Mouse (Mus musculus) neural tube, embryonic 10.5 days (tissue): Measurements from ENCODE around the gene Fam243.

Experiments used
- DNase-seq: peaks from one replicate; pipeline ENCODE4 v3.0.0-alpha.2; 2017; ENCODE audit warnings: low spot score; ENCODE audit errors: extremely low spot score

Gene Fam243

GRCm38 (mm10) chr16:92320361-92320760 is 880 bp downstream of the Fam243 start:
- no peak for DNase-seq

- no peak for DNase-seq
These were observed 1.7 kb downstream of the Fam243 start for GRCm38 (mm10) chr16:92319353-92320109.

- no peak for DNase-seq
These were observed 5.0 kb downstream of the Fam243 start for GRCm38 (mm10) chr16:92316049-92316738.

GRCm38 (mm10) chr16:92313953-92314741 is 7.1 kb downstream of the Fam243 start:
- peak; percentile 51 for DNase-seq

GRCm38 (mm10) chr16:92309126-92309525 is 12.1 kb downstream of the Fam243 start:
- no peak for DNase-seq

GRCm38 (mm10) chr16:92307947-92308346 is 13.3 kb downstream of the Fam243 start:
- no peak for DNase-seq

GRCm38 (mm10) chr16:92305519-92305918 is 15.7 kb downstream of the Fam243 start:
- no peak for DNase-seq

GRCm38 (mm10) chr16:92302506-92302905 is 18.7 kb downstream of the Fam243 start:
- DNase-seq: no peak

- no peak for DNase-seq
These were observed 19.3 kb downstream of the Fam243 start for GRCm38 (mm10) chr16:92301989-92302388.

GRCm38 (mm10) chr16:92301412-92301806 is 19.8 kb downstream of the Fam243 start:
- DNase-seq: no peak

- DNase-seq: peak; percentile 97
These were observed 20.4 kb downstream of the Fam243 start, which contains the start of gene Smim11 for GRCm38 (mm10) chr16:92300649-92301411. Gene Smim11 (plus strand): TSS chr16:92301286.

- no peak for DNase-seq
These were observed 25.9 kb downstream of the Fam243 start for GRCm38 (mm10) chr16:92295328-92295727.

- no peak for DNase-seq
These were observed 26.8 kb downstream of the Fam243 start for GRCm38 (mm10) chr16:92294267-92294970.

GRCm38 (mm10) chr16:92292101-92292500 is 29.1 kb downstream of the Fam243 start, which contains the start of gene Kcne2:
Gene Kcne2 (plus strand): TSS chr16:92292389.
- no peak for DNase-seq

GRCm38 (mm10) chr16:92290045-92290444 is 31.2 kb downstream of the Fam243 start:
- no peak for DNase-seq

GRCm38 (mm10) chr16:92288778-92289177 is 32.5 kb downstream of the Fam243 start:
- DNase-seq: no peak

- peak; percentile 94 for DNase-seq
These were observed 34.6 kb downstream of the Fam243 start for GRCm38 (mm10) chr16:92286609-92287008.

- no peak for DNase-seq
These were observed 36.2 kb downstream of the Fam243 start for GRCm38 (mm10) chr16:92285068-92285467.

- no peak for DNase-seq
These were observed 38.6 kb downstream of the Fam243 start for GRCm38 (mm10) chr16:92282671-92283070.

GRCm38 (mm10) chr16:92275526-92275925 is 45.7 kb downstream of the Fam243 start:
- no peak for DNase-seq
